Comparison of ENCODE assay signal across 15 mouse cellular contexts in the genomic region with DNA sequence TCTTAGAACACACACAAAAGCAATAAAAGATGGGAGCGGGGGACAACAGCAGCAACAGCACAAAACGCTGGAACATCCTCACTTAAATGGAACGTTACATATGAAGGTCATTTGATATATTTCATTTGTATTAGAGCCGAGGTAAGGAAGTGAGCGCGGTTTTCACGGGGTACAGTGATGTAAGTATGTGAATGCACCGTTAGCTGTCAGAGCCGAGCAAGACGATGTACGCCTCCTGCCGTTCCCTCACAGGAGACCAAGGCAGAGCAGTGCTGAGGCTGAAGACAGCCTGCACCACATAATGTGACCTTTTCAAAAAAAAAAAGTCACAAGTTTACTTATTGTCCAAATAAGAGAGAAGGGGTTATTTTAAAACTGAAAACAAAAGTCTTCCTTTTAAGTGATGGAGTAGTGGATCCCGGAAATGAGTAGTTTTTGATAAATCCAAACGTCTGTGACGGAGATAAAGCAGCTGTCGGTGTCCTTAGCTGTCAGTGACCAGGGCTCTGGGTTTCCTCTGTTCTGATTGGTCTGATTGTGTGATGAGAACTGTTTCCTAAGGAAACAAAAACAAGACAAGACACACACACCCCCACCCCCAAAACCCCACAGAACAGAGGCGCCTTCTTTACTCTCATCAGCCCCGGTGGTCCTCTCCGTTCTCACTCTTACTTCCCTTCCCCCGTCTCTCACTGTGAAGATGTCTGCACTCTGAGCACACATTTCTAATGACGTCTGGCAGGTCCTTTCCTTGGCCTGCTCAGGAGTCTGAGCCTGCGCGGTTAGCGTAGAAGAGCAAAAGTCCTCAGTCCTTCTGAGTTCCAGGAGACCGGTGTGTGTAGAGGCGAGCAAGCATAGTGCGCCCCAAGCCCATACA. TPM values are rescaled to one million over a fixed set of nuclear protein-coding genes. Genes with fewer than 3 reads are reported as not detected.
DNase-seq lines count a peak whose midpoint lies in the region; ATAC-seq and TF ChIP-seq lines count a peak whose summit lies in the region.
"Had no signal": no experiment of that assay in that cellular context is flagged by ENCODE, and none has a peak within 500 bp of the region (broad histone marks: within the 10 kb centered on the region; RNA-seq: fewer than 3 reads in every experiment).

No protein-coding gene starts in this region.

- 44% methylated on average over 27 of the region's 27 CpGs for WGBS in heart, embryonic 13.5 days
- WGBS in heart, embryonic 10.5 days = 52% methylated on average over 27 of the region's 27 CpGs
- WGBS in kidney, postnatal 0 days = 74% methylated on average over 27 of the region's 27 CpGs
- WGBS in intestine, embryonic 16.5 days = 62% methylated on average over 27 of the region's 27 CpGs

- H3K4me3 ChIP-seq in heart, embryonic 13.5 days = peak overlapping the region; percentile 17
- no peak overlapping the region for H3K4me3 ChIP-seq in heart, embryonic 10.5 days
- no peak overlapping the region for H3K4me3 ChIP-seq in kidney, postnatal 0 days (replicated peaks; ENCODE audit: low read depth, low read length)
- H3K4me3 ChIP-seq in intestine, embryonic 16.5 days (ENCODE audit: low read length) = no peak overlapping the region
- H3K4me3 ChIP-seq: erythroblast, embryonic 14.5 days; midbrain, embryonic 10.5 days had no signal

- no peak for TF ChIP-seq CTCF in kidney, postnatal 0 days (IDR thresholded peaks at IDR 0.05; ENCODE audit: low read depth)

- H3K27ac ChIP-seq in heart, embryonic 13.5 days (replicated peaks) = no peak overlapping the region
- H3K27ac ChIP-seq in heart, embryonic 10.5 days = no peak overlapping the region
- H3K27ac ChIP-seq in kidney, postnatal 0 days = no peak overlapping the region
- H3K27ac ChIP-seq in intestine, embryonic 16.5 days (ENCODE audit: low read length) = peak overlapping the region; percentile 8; the same call in 1 of the 2 replicates
- H3K27ac ChIP-seq: midbrain, embryonic 10.5 days had no signal

- H3K9ac ChIP-seq in heart, embryonic 13.5 days = 0 out of 2 replicates have a peak overlapping the region, but pooled peaks have one; percentile 10
- no peak overlapping the region for H3K9ac ChIP-seq in kidney, postnatal 0 days (ENCODE audit: low read depth, low read length)
- no peak overlapping the region for H3K9ac ChIP-seq in intestine, embryonic 16.5 days (ENCODE audit: low read depth, low read length)

- H3K27me3 ChIP-seq in heart, embryonic 13.5 days (replicated peaks) = no peaks in the 10 kb centered on the region
- H3K27me3 ChIP-seq in heart, embryonic 10.5 days (ENCODE audit: insufficient read depth, poor library complexity, severe bottlenecking) = no peaks in the 10 kb centered on the region
- no peaks in the 10 kb centered on the region for H3K27me3 ChIP-seq in kidney, postnatal 0 days (ENCODE audit: insufficient read depth, low read length)
- H3K27me3 ChIP-seq in intestine, embryonic 16.5 days (replicated peaks; ENCODE audit: control insufficient read depth, insufficient read depth, low read length) = no peaks in the 10 kb centered on the region

- peaks cover 26% of the 10 kb centered on the region for H3K4me1 ChIP-seq in heart, embryonic 13.5 days
- peaks cover 38% of the 10 kb centered on the region for H3K4me1 ChIP-seq in heart, embryonic 10.5 days
- 0 out of 2 replicates have a peak, but pooled peaks cover 4% of the 10 kb centered on the region for H3K4me1 ChIP-seq in kidney, postnatal 0 days (replicated peaks; ENCODE audit: insufficient read depth, low read length)
- peaks cover 16% of the 10 kb centered on the region for H3K4me1 ChIP-seq in intestine, embryonic 16.5 days (ENCODE audit: control insufficient read depth, insufficient read depth, low read length)

- ATAC-seq in heart, embryonic 13.5 days (ENCODE audit: extremely low read depth, insufficient number of reproducible peaks, low FRiP score, low TSS enrichment) = no peak
- ATAC-seq in kidney, postnatal 0 days (replicated peaks; ENCODE audit: low FRiP score, low read depth) = no peak; the same call in 1 of the 2 replicates
- ATAC-seq in intestine, embryonic 16.5 days = peak; percentile 26
- ATAC-seq: forebrain, embryonic 16.5 days had no signal

- no peaks in the 10 kb centered on the region for H3K9me3 ChIP-seq in heart, embryonic 13.5 days
- H3K9me3 ChIP-seq in heart, embryonic 10.5 days = no peaks in the 10 kb centered on the region
- H3K9me3 ChIP-seq in kidney, postnatal 0 days (replicated peaks; ENCODE audit: low read length) = no peaks in the 10 kb centered on the region
- H3K9me3 ChIP-seq in intestine, embryonic 16.5 days (ENCODE audit: control insufficient read depth, low read length) = no peaks in the 10 kb centered on the region
- H3K9me3 ChIP-seq: midbrain, embryonic 10.5 days had no signal

- H3K36me3 ChIP-seq in heart, embryonic 13.5 days = peaks cover 35% of the 10 kb centered on the region
- H3K36me3 ChIP-seq in heart, embryonic 10.5 days = peaks cover 32% of the 10 kb centered on the region
- no peaks in the 10 kb centered on the region for H3K36me3 ChIP-seq in kidney, postnatal 0 days (ENCODE audit: insufficient read depth, low read length)
- H3K36me3 ChIP-seq in intestine, embryonic 16.5 days (ENCODE audit: control insufficient read depth, insufficient read depth, low read length) = no peaks in the 10 kb centered on the region

- DNase-seq in heart, embryonic 10.5 days (ENCODE audit: low spot score) = no peak
- peak; percentile 54 for DNase-seq in kidney, postnatal 0 days (ENCODE audit: low spot score)
- DNase-seq in kidney, postnatal 36 days = no peak
- peak; percentile 40 for DNase-seq in brain, adult 2 months (ENCODE audit: low read depth, low spot score)
- no peak for DNase-seq in urinary bladder, postnatal 25 days (ENCODE audit: low spot score)
- no peak for DNase-seq in layer of hippocampus, adult 9-11 months
- DNase-seq: adrenal gland, postnatal 10 days; cerebellum, adult 11-12 months; cerebellum, postnatal 36 days; kidney, postnatal 14 days had no signal

- H3K4me2 ChIP-seq in heart, embryonic 13.5 days = peak overlapping the region; percentile 49
- no peak overlapping the region for H3K4me2 ChIP-seq in kidney, postnatal 0 days (ENCODE audit: low read length)
- H3K4me2 ChIP-seq in intestine, embryonic 16.5 days (ENCODE audit: low read depth, low read length) = no peak overlapping the region

RNA-seq across cellular contexts. Expression of gene Cxadr, which starts 24.9 kb away (rescaled TPM):
- polyA plus RNA-seq in heart, embryonic 13.5 days (2015; fragmentation: Nextera tagmentation; extraction: Ambion mirVana) = 28.3 and 31.3 TPM in 2 replicates
- 27.9 and 35.9 TPM in 2 replicates for polyA plus RNA-seq in heart, embryonic 10.5 days (2016; fragmentation: Nextera tagmentation; extraction: Ambion mirVana)
- polyA plus RNA-seq in kidney, postnatal 0 days (2015; fragmentation: Nextera tagmentation; extraction: Ambion mirVana) = 33.2 and 34.9 TPM in 2 replicates
- polyA plus RNA-seq in intestine, embryonic 16.5 days (2015; fragmentation: Nextera tagmentation; extraction: Ambion mirVana) = 51.4 and 61.1 TPM in 2 replicates
- polyA plus RNA-seq: erythroblast, embryonic 14.5 days had no signal

RNA-seq across cellular contexts. Expression of gene Btg3, which starts 50.8 kb away (rescaled TPM):
- 64.5 and 76.0 TPM in 2 replicates for polyA plus RNA-seq in heart, embryonic 13.5 days (2015; fragmentation: Nextera tagmentation; extraction: Ambion mirVana)
- 76.6 and 93.9 TPM in 2 replicates for polyA plus RNA-seq in heart, embryonic 10.5 days (2016; fragmentation: Nextera tagmentation; extraction: Ambion mirVana)
- 62.9 and 65.0 TPM in 2 replicates for polyA plus RNA-seq in kidney, postnatal 0 days (2015; fragmentation: Nextera tagmentation; extraction: Ambion mirVana)
- polyA plus RNA-seq in intestine, embryonic 16.5 days (2015; fragmentation: Nextera tagmentation; extraction: Ambion mirVana) = 9.4 and 15.3 TPM in 2 replicates

Comparison
In these comparisons a context has a peak if more than half of its experiments do, and no peak if none do; other contexts are left out.
1. DNase-seq: peak in kidney, postnatal 0 days (single experiment) and brain, adult 2 months (single experiment); none in heart, embryonic 10.5 days (single experiment), kidney, postnatal 36 days (0 of 2), urinary bladder, postnatal 25 days (single experiment) and layer of hippocampus, adult 9-11 months (single experiment).